Mouse (Mus musculus): ENCODE data around the gene Tsga10ip. TPM values are rescaled to one million over a fixed set of nuclear protein-coding genes. Genes with fewer than 3 reads are reported as not detected.
"Not testable (repeated sequence)": the region's sequence is repeated elsewhere in the genome, so short reads cannot be mapped to it uniquely, and the experiment has no call there.

The Tsga10ip gene
- total RNA-seq, 4 experiments from 2014 or later = 0.34 to 0.63 (median 0.37) TPM; not detected in 1

DNA sequence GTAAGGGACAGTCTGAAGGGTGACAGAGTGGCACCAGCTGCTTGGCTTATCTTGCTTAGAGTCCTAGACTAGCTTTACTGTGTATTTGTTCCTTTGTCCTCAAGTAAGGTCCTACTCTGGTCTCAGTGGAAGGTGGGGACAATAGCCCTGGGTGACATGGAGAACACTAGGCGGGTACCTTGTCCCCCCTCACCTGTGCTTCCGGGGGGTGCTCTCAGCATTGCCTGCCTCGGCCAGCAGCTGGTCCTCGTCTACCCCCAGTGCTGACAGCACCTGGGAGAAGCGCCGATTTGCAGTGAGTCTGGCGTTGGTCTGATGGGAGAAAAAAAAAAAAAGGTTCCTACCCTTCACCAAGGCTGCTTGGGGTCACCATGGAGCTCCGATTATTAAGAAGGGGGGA is 11.9 kb downstream of the Tsga10ip start:
- DNase-seq (ENCODE audit: low spot score in 2 of 2) = no peak

DNA sequence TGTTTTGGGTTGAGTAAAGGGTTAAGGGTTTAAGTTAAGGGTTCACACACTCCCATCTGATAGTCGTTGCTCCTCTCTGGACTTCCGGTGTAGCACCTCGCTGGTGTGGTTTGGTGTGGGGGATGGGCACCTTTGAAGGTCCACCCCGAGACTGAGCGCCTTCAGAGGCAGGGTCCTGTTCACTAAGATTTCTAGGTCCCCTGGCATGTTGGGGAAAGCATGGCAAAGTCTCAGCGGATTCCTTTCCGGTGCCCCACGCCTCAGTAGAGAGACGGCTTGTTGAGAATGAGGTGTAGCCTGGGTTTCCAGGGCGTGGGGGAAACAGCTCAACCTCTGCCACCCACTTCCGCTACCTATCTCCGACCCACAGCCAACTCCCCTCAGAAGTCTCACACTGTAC is 12.7 kb downstream of the Tsga10ip start:
- no peak for DNase-seq (ENCODE audit: low spot score in 2 of 2)

DNA sequence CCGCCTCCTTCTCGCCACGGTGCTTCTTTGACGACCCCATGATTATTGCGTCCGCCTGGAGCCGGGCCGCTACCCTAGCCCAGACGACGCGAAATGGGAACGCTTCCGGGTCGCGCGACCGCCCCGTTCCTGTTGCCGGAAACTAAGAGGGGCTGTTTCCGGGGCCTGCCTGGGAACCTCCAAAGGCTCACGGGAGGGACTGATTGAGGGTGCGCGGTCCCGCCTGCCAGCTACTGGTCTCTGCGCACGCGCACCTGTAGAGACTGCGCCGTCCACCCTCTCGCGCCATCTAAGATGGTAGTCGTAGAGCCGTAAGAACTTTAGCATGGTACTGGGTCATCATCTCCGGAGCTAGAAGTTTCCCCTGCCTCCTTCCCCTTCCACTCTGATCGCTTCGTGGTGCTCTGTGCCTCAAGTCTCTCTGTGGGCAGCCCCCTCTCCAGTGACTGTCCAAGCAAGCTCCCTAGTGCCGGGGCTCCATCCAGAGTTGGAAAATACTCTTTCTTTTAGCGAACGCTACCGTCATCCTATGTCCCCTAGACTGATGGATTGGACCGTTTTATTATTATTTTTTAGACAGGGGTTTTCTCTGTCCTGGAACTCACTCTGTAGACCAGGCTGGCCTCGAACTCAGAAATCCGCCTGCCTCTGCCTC is 13.6 kb downstream of the Tsga10ip start, which contains the start of gene Sart1:
Gene Sart1 (minus strand): TSS at position 116 of the 655 bp plus-strand sequence.
- peak; percentile 94 to 96 for DNase-seq (ENCODE audit: low spot score in 2 of 2)

DNA sequence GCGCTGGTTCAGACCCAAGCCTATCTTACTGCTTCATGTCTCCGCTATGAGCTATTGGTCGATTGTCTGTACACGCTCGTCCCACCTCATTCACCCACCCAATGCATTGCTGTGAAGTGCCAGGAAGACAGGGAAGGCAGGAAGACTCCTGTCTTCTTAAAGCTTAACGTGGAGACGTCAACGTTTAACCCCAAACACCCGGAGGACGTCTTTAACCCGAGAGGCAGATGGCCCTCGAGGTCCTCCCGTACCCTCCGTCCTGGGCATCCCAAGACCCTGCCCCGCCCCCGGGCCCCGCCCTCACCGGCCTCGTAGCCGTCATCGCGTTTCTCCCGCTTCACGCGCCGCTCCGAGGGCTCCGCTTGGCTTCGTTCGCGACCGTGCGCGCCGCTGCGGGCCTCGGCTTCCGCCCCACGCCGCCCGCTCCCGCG is 14.3 kb downstream of the Tsga10ip start:
- DNase-seq (ENCODE audit: low spot score in 2 of 2) = no peak

DNA sequence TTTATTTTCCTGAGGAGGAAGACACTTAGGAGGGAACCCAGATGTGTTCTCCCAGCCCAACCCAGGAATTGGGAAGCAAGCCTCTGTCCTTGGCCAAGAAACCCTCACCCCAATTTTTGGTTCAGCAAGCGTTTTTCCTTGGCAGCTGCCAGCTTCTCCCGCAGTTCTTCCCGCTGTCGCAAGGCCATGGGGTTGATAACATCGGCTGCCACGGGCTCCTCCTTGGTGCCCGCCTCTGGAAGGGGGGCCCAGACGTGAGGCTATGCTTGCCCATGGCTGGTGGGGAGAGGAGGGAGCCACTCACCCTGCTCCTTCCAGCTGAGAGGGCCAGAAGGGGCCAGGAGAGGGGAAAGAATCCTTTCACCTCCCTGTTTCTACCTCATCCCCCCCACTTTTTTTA is 17.6 kb downstream of the Tsga10ip start:
- DNase-seq (ENCODE audit: low spot score in 2 of 2) = no peak

DNA sequence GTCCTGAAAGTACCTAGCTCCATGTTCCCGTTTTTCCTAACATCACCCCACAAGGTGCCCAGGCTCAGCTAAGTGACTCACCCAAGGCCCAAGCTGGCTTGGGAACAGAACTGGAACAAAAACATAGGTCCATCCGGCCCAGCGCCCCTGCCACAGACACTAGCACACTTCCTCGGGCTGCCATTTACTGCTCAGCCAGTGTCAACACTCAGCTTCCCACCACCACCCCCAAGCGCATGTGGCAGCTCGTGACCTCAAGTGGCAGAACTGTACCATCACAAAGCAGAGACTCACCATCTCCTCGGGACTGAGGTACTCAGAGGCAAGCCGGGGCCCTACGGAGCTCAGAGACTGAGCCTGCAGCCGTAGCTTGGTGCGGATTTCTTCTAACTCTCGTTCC is 19.0 kb downstream of the Tsga10ip start:
- DNase-seq (ENCODE audit: low spot score in 2 of 2) = no peak

DNA sequence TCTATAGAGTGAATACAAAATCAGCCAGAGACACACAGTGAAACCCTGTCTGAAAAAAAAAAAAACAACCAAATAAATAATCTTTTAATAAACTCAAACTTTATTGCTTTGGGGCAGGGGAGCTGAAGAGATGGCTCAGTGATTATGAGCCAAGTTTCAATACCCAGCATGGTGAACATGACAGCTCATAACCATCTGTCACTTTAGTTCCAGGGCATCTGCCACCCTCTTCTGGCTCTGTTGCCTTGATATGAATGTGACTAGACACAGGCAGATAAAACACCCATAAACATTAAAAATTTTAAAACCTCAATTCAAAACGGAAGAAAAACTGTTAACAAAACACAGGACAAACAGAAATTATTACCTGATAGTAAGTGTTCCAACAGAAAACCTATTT is 24.9 kb downstream of the Tsga10ip start:
- DNase-seq (ENCODE audit: low spot score in 2 of 2) = peak; percentile 71 to 73

DNA sequence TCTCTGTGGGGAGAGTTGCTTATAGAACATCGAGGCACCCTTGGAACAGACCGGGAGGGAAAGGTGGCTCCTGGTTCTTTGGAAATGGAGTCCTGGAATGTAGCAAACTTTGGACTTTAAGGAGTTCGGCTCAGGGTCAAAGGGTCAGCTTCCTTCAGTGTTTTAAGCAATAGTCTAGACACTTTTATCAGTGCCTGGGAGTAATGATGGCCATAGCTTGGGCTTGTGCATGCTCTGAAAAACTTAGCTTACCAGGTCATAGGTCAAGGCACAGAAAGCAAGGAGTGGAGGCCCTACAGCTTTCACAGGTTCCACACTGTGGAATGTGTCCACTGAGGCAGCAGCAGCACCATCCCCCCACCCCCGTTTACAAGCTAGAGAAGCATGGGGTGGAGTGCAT is 27.6 kb downstream of the Tsga10ip start:
- no peak for DNase-seq (ENCODE audit: low spot score in 2 of 2)

DNA sequence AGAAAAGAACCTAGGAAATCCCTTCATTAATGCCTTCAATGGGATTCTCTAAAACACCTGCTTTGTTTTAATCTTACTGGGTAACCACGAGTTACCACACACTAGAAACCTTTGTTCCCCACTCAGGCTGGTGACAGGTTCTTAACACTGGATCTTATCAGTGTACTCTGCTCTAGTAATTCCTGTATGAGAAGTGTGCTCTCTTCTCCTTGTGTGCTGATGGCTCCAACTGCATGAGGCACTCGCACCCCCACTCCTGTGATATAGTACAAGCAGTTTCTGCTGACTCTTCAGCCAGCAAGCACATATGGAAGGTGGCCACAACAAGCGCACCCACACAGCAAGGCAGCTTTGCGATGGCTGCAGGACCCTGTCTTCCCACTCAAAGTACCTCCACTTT is 28.1 kb downstream of the Tsga10ip start:
- no peak for DNase-seq (ENCODE audit: low spot score in 2 of 2)

DNA sequence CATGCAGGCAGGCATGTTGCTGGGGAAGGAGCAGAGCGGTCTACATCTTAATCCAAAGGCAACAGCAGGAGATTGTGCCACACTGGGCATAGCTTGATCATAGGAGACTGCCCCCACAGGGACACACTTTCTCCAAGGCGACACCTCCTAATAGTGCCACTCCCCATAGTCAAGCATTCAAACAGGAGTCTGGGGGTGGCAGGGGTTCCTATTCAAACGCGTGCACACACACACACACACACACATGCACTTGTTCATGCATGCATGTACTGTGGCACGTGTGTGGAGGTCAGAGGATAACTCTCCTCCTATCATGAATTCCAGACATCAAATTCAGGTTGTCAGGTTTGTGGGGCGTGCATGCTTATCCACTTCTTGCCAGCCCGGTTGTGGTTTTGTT is 29.6 kb downstream of the Tsga10ip start:
- DNase-seq (ENCODE audit: low spot score in 2 of 2) = no peak

DNA sequence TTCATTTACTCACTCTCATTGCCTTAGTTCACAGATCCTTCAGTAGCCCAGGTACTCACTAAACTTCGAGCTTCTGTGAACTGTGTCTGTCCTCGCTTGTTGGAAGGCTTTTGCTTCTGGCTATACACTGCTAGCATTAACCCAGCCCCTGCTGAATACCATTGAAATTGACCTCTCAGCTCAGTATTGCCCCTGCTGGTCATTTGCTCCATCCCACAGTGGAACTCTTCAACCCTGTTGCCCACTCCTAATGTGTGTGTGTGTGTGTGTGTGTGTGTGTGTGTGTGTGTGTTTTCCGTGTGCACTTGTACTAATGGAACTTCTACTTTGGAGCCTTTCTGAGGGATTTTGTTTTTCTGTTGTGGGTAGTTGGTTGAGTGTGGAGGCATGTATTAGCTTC is 31.4 kb downstream of the Tsga10ip start:
- DNase-seq (ENCODE audit: low spot score in 2 of 2) = no peak

DNA sequence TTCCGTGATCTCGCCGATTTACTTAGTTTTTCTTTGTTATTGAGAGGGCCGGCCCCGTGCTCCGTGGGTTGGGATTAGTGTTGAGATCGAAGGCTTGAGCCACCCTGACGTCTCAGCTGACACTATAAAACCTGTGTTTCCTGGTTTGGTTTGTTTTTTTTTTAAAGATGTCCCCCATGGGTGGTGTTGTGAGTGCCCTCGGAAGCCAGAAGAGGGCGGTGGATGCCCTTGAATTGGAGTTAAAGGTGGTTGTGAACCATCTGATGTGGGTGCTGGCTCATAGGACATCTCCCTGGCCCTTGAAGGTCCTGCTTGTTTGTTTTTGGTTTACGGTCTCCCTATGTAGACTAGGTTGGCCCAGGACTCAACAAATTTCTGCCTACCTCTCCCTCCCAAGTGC is 34.9 kb downstream of the Tsga10ip start:
- DNase-seq (ENCODE audit: low spot score in 2 of 2) = no peak

DNA sequence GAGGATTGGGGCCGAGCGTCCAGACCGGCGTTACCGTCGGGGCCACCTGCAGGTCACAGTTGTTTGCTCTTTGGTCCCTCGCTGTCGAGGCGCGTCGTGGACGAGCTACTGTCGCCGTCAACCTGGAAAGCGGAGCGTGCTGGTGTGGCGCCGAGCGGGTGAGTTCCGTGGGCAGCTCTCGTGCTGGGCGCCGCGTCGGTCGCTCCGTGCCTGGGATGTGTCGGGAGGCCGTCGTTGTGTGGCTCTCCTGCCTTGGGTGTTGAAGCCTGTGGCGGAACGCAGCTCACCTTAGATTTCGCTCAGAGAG is 35.3 kb downstream of the Tsga10ip start, which contains the start of gene Banf1:
Gene Banf1 (minus strand): TSS at position 116 of the 307 bp plus-strand sequence.
- no peak for DNase-seq (ENCODE audit: low spot score in 2 of 2)

DNA sequence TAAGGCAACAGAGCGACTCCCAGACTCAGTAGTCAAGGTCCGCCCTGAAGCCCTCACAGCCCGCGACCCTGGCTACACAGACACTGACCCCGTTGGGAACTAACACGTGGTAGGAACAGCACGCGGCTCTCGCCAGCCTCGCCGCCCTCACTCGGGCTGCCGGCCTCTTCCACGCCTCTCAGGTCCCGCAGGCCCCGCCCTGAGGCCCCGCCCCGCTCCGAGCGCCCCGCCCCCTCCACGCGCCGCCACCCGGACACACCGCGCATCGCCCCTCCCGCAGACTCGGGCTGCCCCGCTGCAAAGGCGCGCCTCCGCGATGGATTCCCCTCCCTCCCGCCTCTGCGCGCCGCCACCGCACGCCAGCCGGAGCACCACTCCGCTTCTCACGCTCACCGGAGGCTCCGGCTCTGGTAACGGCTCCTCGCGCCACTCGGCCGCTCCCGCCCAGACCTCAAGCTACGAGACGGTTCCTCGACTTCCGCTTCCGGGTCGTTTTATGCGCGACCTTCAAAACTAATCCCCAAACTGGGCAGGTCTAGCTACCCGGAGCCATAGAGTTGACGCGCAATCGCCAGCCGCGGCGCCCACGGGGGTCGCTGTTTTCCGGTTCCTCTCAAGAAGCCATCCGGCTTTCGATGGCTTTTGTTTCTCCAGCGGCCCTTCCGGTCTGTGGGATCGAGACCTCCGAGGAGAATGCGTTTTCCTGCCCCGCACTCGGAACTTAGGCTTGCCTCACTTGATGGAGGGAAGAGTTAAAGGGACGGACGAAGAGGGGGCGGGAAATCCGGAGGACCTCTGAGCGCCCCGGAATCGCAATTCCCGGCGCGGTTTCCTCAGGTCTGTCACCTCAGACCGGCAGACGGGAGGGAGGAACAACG is 35.9 kb downstream of the Tsga10ip start, which contains the start of gene Eif1ad:
Gene Eif1ad (plus strand): TSS at position 567 of the 878 bp plus-strand sequence.
- DNase-seq (ENCODE audit: low spot score in 2 of 2) = peak; percentile 94 to 95

DNA sequence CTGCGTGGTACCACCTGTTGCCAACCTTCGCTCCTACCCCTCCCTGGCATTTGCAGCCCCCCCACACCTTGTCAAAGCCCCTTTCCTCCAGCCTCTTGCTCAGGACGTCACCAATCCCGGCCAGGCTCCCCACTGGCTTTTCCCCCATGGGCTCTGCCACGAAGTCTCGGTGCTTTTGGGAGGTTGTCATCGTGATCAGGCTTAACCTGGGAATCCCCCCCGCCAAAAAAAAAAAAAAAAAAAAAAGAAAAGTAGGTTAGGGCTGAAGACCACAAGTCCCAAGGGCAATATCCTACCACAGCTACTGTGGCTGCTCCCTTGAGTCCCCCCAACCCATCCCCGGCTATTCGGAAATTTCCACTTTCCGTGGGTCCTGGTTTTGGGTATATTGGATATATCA is 36.6 kb downstream of the Tsga10ip start:
- no peak for DNase-seq (ENCODE audit: low spot score in 2 of 2)

DNA sequence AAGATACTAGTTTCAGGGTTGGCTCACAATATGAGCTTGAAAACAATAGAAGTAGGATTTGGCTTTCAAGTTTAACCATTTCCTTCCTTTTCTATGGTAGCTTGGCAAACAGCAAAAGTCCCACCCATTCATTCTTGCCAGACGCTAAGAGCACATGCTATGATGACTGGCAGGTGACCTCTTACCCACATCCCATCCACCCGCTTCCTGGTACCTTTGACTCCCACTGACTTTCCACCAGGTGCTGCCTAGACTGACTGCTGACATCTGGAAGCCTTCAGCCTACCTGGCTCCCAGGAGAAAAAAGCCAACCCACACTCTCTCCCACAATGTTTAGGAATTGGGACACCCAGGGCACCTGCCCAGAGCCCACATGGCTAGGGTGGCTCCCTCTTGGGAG is 38.2 kb downstream of the Tsga10ip start:
- DNase-seq (ENCODE audit: low spot score in 2 of 2) = no peak

DNA sequence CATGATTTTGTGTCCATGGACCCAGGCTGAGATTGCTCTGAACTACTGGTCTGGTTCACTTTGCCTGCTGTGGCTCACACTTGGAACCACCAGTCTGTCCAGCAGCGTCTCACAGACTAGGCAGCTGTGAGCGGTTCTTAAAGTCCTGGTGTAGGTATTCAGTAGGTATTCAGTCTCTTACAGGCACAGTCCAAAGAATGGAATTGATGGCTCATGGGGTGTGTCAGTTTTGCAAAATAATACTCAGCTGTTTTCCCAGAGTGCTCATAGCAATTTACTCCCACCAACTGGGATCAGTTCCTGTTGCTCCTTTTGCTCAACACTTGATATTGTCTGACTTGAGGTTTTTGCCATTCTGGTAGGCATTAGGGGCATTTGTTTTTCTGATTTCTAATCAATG is 40.1 kb downstream of the Tsga10ip start:
- no peak for DNase-seq (ENCODE audit: low spot score in 2 of 2)

DNA sequence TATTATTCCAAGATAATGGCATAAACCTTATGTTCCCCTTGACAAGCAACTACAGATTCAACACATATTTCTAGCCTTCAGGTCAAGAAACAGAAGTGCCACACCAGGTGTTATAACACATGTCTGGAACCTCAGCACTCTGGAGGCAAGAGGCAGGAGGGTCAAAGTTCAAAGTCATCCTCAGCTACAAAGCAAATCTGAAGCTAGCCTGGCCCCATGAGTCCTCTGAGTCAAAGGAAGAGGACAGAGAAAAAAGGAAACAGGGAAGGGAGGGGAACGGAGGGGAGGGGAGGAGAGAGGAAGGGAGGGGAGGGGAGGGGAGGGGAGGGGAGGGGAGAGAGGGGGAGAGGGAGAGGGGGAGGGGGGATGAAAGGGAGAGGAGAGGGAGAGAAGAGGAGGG is 46.2 kb downstream of the Tsga10ip start:
- no peak for DNase-seq (ENCODE audit: low spot score in 2 of 2)

DNA sequence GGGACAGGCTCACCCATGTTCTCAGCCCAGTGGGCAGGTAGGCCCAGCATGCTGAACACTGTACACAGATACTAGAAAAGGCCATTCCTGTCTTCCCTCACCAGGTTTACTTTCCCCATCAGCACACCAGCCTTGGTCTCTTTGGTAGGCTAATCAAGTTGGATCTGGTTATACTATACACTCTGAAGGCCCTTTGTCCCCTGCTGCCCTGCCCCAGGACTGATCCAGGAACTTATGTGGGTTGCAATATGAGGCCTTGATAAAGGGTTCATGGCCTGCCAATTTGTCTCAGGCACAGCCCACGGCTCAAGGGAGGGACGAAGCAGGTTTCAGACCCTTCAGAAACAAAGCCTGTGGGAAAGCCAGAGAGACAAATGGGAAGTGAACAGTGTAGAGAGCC is 48.7 kb downstream of the Tsga10ip start:
- no peak for DNase-seq (ENCODE audit: low spot score in 2 of 2)

DNA sequence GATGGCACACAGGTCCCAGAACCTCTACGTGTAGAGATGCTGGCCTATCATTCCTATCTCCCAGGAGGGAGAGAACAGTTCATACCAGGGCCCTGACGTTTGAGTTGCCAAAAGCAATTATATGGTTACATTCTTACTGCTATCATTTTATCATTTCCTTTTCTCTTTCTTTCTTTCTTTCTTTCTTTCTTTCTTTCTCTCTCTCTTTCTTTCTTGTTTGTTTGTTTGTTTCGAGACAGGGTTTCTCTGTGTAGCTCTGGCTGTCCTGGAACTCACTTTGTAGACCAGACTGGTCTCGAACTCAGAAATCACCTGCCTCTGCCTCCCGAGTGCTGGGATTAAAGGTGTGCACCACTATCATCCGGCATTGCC is 52.8 kb downstream of the Tsga10ip start, which contains the start of gene Cst6:
Gene Cst6 (minus strand): TSS at position 73 of the 372 bp plus-strand sequence.
- DNase-seq (ENCODE audit: low spot score in 2 of 2) = not testable (repeated sequence)

DNA sequence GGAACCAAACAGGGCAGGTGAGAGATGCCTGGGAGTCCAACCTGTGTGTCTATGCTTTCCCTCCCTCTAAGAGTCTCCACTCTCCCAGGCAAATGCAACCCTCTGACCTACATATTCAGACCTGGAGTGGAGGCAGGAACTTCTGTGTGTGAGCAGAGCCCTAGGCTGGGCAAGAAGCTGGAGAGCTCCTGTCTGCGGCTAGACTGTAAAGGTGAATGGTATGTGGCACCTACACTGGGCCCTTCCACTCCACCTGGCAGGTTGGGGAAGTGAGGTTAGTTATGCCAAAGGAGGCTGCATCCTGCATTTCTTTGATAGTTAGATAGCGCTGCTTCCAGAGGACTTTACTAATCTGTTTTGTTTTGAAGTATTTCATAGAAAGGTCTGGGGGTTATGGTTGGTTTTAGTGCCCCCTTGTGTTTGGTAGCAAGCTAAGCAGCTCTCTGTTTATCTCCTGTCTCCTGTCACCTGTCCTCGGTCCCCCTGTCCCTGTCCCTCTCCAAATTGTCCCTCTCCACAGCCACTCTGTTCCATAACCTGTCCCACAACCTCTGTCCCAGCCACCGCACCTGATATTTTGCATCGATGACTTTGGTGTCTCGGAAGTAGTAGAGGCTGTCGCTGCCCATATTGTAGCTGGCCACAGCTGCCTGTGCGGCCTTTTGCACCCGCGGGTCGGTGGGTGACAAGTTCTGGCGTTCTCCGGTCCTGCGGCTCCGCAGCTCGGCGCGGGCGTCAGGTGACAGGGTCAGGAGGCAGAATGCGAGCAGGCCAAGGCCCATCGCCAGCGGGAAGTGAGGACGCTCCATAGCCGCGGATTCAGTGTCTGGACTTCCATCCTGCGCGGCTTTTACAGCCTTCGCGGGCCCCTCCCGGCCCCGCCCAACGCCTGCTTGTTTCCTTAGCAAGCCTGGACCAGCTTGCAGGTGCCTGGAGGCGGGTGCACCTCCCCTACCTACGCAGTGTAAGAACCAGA is 53.5 kb downstream of the Tsga10ip start:
- DNase-seq (ENCODE audit: low spot score in 2 of 2) = no peak

All from layer of hippocampus, adult 8-10 months (tissue).